Mouse (Mus musculus): ENCODE results near the gene Ccser1.

Gene Ccser1

GRCm38 (mm10) chr6:61687002-61687401 is 506.9 kb downstream of the Ccser1 start:
- no peak for DNase-seq (ENCODE audit: inconsistent ontology term)

GRCm38 (mm10) chr6:61703003-61703402 is 522.9 kb downstream of the Ccser1 start:
- no peak for DNase-seq (ENCODE audit: inconsistent ontology term)

GRCm38 (mm10) chr6:61721220-61721619 is 541.1 kb downstream of the Ccser1 start:
- no peak for DNase-seq (ENCODE audit: inconsistent ontology term)

GRCm38 (mm10) chr6:61729065-61729464 is 548.9 kb downstream of the Ccser1 start:
- no peak for DNase-seq (ENCODE audit: inconsistent ontology term)

GRCm38 (mm10) chr6:61730088-61730880 is 550.2 kb downstream of the Ccser1 start:
- peak; percentile 47 for DNase-seq (ENCODE audit: inconsistent ontology term)

GRCm38 (mm10) chr6:61746346-61746745 is 566.2 kb downstream of the Ccser1 start:
- no peak for DNase-seq (ENCODE audit: inconsistent ontology term)

GRCm38 (mm10) chr6:61762135-61762534 is 582.0 kb downstream of the Ccser1 start:
- no peak for DNase-seq (ENCODE audit: inconsistent ontology term)

GRCm38 (mm10) chr6:61763379-61763778 is 583.3 kb downstream of the Ccser1 start:
- peak; percentile 79 for DNase-seq (ENCODE audit: inconsistent ontology term)

GRCm38 (mm10) chr6:61765801-61766200 is 585.7 kb downstream of the Ccser1 start:
- DNase-seq (ENCODE audit: inconsistent ontology term) = no peak

GRCm38 (mm10) chr6:61767151-61767550 is 587.0 kb downstream of the Ccser1 start:
- DNase-seq (ENCODE audit: inconsistent ontology term) = no peak

- DNase-seq (ENCODE audit: inconsistent ontology term) = no peak
These were observed 606.6 kb downstream of the Ccser1 start for GRCm38 (mm10) chr6:61786706-61787105.

GRCm38 (mm10) chr6:61800889-61801288 is 620.8 kb downstream of the Ccser1 start:
- no peak for DNase-seq (ENCODE audit: inconsistent ontology term)

- DNase-seq (ENCODE audit: inconsistent ontology term) = no peak
These were observed 625.4 kb downstream of the Ccser1 start for GRCm38 (mm10) chr6:61805481-61805880.

GRCm38 (mm10) chr6:61817716-61818115 is 637.6 kb downstream of the Ccser1 start:
- DNase-seq (ENCODE audit: inconsistent ontology term) = peak; percentile 61

GRCm38 (mm10) chr6:61876302-61876701 is 696.2 kb downstream of the Ccser1 start:
- peak; percentile 86 for DNase-seq (ENCODE audit: inconsistent ontology term)

GRCm38 (mm10) chr6:61898238-61898637 is 718.1 kb downstream of the Ccser1 start:
- no peak for DNase-seq (ENCODE audit: inconsistent ontology term)

GRCm38 (mm10) chr6:61902715-61903114 is 722.6 kb downstream of the Ccser1 start:
- DNase-seq (ENCODE audit: inconsistent ontology term) = peak; percentile 11

- DNase-seq (ENCODE audit: inconsistent ontology term) = peak; percentile 68
These were observed 732.8 kb downstream of the Ccser1 start for GRCm38 (mm10) chr6:61912896-61913295.

GRCm38 (mm10) chr6:61931622-61932021 is 751.5 kb downstream of the Ccser1 start:
- no peak for DNase-seq (ENCODE audit: inconsistent ontology term)

- DNase-seq (ENCODE audit: inconsistent ontology term) = no peak
These were observed 756.5 kb downstream of the Ccser1 start for GRCm38 (mm10) chr6:61936656-61937055.

- no peak for DNase-seq (ENCODE audit: inconsistent ontology term)
These were observed 759.1 kb downstream of the Ccser1 start for GRCm38 (mm10) chr6:61939236-61939635.

- no peak for DNase-seq (ENCODE audit: inconsistent ontology term)
These were observed 773.6 kb downstream of the Ccser1 start for GRCm38 (mm10) chr6:61953703-61954102.

GRCm38 (mm10) chr6:61976878-61977277 is 796.8 kb downstream of the Ccser1 start:
- peak; percentile 83 for DNase-seq (ENCODE audit: inconsistent ontology term)

GRCm38 (mm10) chr6:61978379-61978778 is 798.3 kb downstream of the Ccser1 start:
- no peak for DNase-seq (ENCODE audit: inconsistent ontology term)

All from Muller cell, postnatal 12 days (primary cell).